Mouse (Mus musculus): Measurements from ENCODE around the gene Uncx. TPM values are rescaled to one million over a fixed set of nuclear protein-coding genes. Genes with fewer than 3 reads are reported as not detected.

The Uncx gene
- polyA plus RNA-seq, 1 experiment from 2014 or later = 43.3 TPM

- WGBS = 2% methylated on average over 6 of the region's 6 CpGs
- no peak for ATAC-seq (ENCODE audit: low read depth)
- H3K27ac ChIP-seq (replicated peaks) = no peak overlapping the region
Observed at GRCm38 (mm10) chr5:139556116-139556678, 12.9 kb downstream of the Uncx start.

GRCm38 (mm10) chr5:139557079-139557478 is 13.8 kb downstream of the Uncx start:
- Histone ChIP-seq H3K27me3 (peaks cover 94% of the 10 kb centered on the region), H3K9me3 (no peaks in the 10 kb centered on the region), H3K4me2 (peak overlapping the region; percentile 40; the same call in 1 of the 2 replicates), H3K4me3 (no peak overlapping the region), H3K27ac (replicated peaks) (peak overlapping the region; percentile 33; the same call in 1 of the 2 replicates), H3K4me1 (replicated peaks) (peaks cover 80% of the 10 kb centered on the region), H3K36me3 (no peaks in the 10 kb centered on the region), H3K9ac (no peak overlapping the region)
- WGBS = 6% methylated on average over 10 of the region's 10 CpGs
- ATAC-seq (ENCODE audit: low read depth) = no peak

More at GRCm38 (mm10) chr5:139556116-139556678, 12.9 kb downstream of the Uncx start:
- H3K9ac ChIP-seq = no peak overlapping the region
- peaks cover 91% of the 10 kb centered on the region for H3K27me3 ChIP-seq
- H3K36me3 ChIP-seq = no peaks in the 10 kb centered on the region
- H3K4me2 ChIP-seq = no peak overlapping the region
- H3K9me3 ChIP-seq = no peaks in the 10 kb centered on the region
- H3K4me3 ChIP-seq = no peak overlapping the region
- peaks cover 89% of the 10 kb centered on the region for H3K4me1 ChIP-seq (replicated peaks)

- Histone ChIP-seq H3K9ac (0 out of 2 replicates have a peak overlapping the region, but pooled peaks have one; percentile 34), H3K27me3 (peaks cover 94% of the 10 kb centered on the region), H3K4me1 (replicated peaks) (peaks cover 73% of the 10 kb centered on the region), H3K36me3 (no peaks in the 10 kb centered on the region), H3K4me3 (0 out of 2 replicates have a peak overlapping the region, but pooled peaks have one; percentile 9), H3K27ac (replicated peaks) (peak overlapping the region; percentile 64), H3K4me2 (peak overlapping the region; percentile 40), H3K9me3 (no peaks in the 10 kb centered on the region)
- 1% methylated on average over 43 of the region's 43 CpGs for WGBS
- ATAC-seq (ENCODE audit: low read depth) = peak; percentile 41; the same call in 1 of the 2 replicates
Observed at GRCm38 (mm10) chr5:139557531-139558467, 14.5 kb downstream of the Uncx start.

GRCm38 (mm10) chr5:139558468-139558804 is 15.1 kb downstream of the Uncx start:
- WGBS = 2% methylated on average over 16 of the region's 16 CpGs
- peaks cover 67% of the 10 kb centered on the region for H3K4me1 ChIP-seq (replicated peaks)
- H3K36me3 ChIP-seq = no peaks in the 10 kb centered on the region
- peak overlapping the region; percentile 64 for H3K27ac ChIP-seq (replicated peaks)
- 0 out of 2 replicates have a peak overlapping the region, but pooled peaks have one; percentile 34 for H3K9ac ChIP-seq
- 0 out of 2 replicates have a peak overlapping the region, but pooled peaks have one; percentile 9 for H3K4me3 ChIP-seq
- peak overlapping the region; percentile 40 for H3K4me2 ChIP-seq
- peak; percentile 78; the same call in 1 of the 2 replicates for ATAC-seq (ENCODE audit: low read depth)
- H3K9me3 ChIP-seq = no peaks in the 10 kb centered on the region
- H3K27me3 ChIP-seq = peaks cover 94% of the 10 kb centered on the region

- ATAC-seq (ENCODE audit: low read depth) = peak; percentile 43; the same call in 1 of the 2 replicates
- H3K9ac ChIP-seq = 0 out of 2 replicates have a peak overlapping the region, but pooled peaks have one; percentile 35
- H3K4me3 ChIP-seq = no peak overlapping the region
- no peaks in the 10 kb centered on the region for H3K9me3 ChIP-seq
- H3K27me3 ChIP-seq = peaks cover 93% of the 10 kb centered on the region
- WGBS = 3% methylated on average over 12 of the region's 12 CpGs
- peak overlapping the region; percentile 82 for H3K27ac ChIP-seq (replicated peaks)
- no peaks in the 10 kb centered on the region for H3K36me3 ChIP-seq
- H3K4me1 ChIP-seq (replicated peaks) = peaks cover 60% of the 10 kb centered on the region
- H3K4me2 ChIP-seq = peak overlapping the region; percentile 15
Observed at GRCm38 (mm10) chr5:139558917-139559660, 15.8 kb downstream of the Uncx start.

GRCm38 (mm10) chr5:139559782-139560181 is 16.5 kb downstream of the Uncx start:
- 40% methylated on average over 7 of the region's 7 CpGs for WGBS
- ATAC-seq (ENCODE audit: low read depth) = no peak
- Histone ChIP-seq H3K36me3 (no peaks in the 10 kb centered on the region), H3K27me3 (peaks cover 94% of the 10 kb centered on the region), H3K4me3 (no peak overlapping the region), H3K4me2 (no peak overlapping the region), H3K27ac (replicated peaks) (peak overlapping the region; percentile 82), H3K9me3 (no peaks in the 10 kb centered on the region), H3K4me1 (replicated peaks) (peaks cover 55% of the 10 kb centered on the region), H3K9ac (no peak overlapping the region)

- Histone ChIP-seq H3K4me1 (replicated peaks) (peaks cover 47% of the 10 kb centered on the region), H3K9me3 (no peaks in the 10 kb centered on the region), H3K27ac (replicated peaks) (no peak overlapping the region), H3K36me3 (no peaks in the 10 kb centered on the region), H3K27me3 (peaks cover 93% of the 10 kb centered on the region), H3K9ac (no peak overlapping the region), H3K4me3 (no peak overlapping the region), H3K4me2 (no peak overlapping the region)
- 71% methylated on average over 4 of the region's 4 CpGs for WGBS
- no peak for ATAC-seq (ENCODE audit: low read depth)
Observed at GRCm38 (mm10) chr5:139561363-139562001, 18.2 kb downstream of the Uncx start.

- H3K4me2 ChIP-seq = no peak overlapping the region
- H3K27me3 ChIP-seq = peaks cover 74% of the 10 kb centered on the region
- no peak overlapping the region for H3K4me3 ChIP-seq
- 54% methylated on average over 2 of the region's 2 CpGs for WGBS
- no peak overlapping the region for H3K27ac ChIP-seq (replicated peaks)
- no peak for ATAC-seq (ENCODE audit: low read depth)
- H3K36me3 ChIP-seq = no peaks in the 10 kb centered on the region
- no peaks in the 10 kb centered on the region for H3K9me3 ChIP-seq
- peaks cover 25% of the 10 kb centered on the region for H3K4me1 ChIP-seq (replicated peaks)
- H3K9ac ChIP-seq = no peak overlapping the region
Observed at GRCm38 (mm10) chr5:139564663-139565062, 21.4 kb downstream of the Uncx start.

GRCm38 (mm10) chr5:139565462-139565861 is 22.2 kb downstream of the Uncx start:
- Histone ChIP-seq H3K9me3 (no peaks in the 10 kb centered on the region), H3K36me3 (no peaks in the 10 kb centered on the region), H3K4me3 (no peak overlapping the region), H3K27ac (replicated peaks) (no peak overlapping the region), H3K9ac (no peak overlapping the region), H3K4me2 (no peak overlapping the region), H3K4me1 (replicated peaks) (peaks cover 17% of the 10 kb centered on the region), H3K27me3 (peaks cover 74% of the 10 kb centered on the region)
- WGBS = 46% methylated on average over 4 of the region's 4 CpGs
- ATAC-seq (ENCODE audit: low read depth) = no peak

GRCm38 (mm10) chr5:139566640-139567399 is 23.5 kb downstream of the Uncx start:
- ATAC-seq (ENCODE audit: low read depth) = no peak
- no peaks in the 10 kb centered on the region for H3K9me3 ChIP-seq
- no peak overlapping the region for H3K4me3 ChIP-seq
- 81% methylated on average over 6 of the region's 6 CpGs for WGBS
- H3K4me2 ChIP-seq = no peak overlapping the region
- peaks cover 17% of the 10 kb centered on the region for H3K4me1 ChIP-seq (replicated peaks)
- H3K9ac ChIP-seq = no peak overlapping the region
- no peak overlapping the region for H3K27ac ChIP-seq (replicated peaks)
- H3K27me3 ChIP-seq = peaks cover 63% of the 10 kb centered on the region
- H3K36me3 ChIP-seq = no peaks in the 10 kb centered on the region

GRCm38 (mm10) chr5:139568079-139568478 is 24.8 kb downstream of the Uncx start:
- Histone ChIP-seq H3K4me3 (no peak overlapping the region), H3K9ac (no peak overlapping the region), H3K4me2 (no peak overlapping the region), H3K4me1 (replicated peaks) (peaks cover 28% of the 10 kb centered on the region), H3K9me3 (no peaks in the 10 kb centered on the region), H3K27me3 (peaks cover 54% of the 10 kb centered on the region), H3K27ac (replicated peaks) (peak overlapping the region; percentile 70), H3K36me3 (no peaks in the 10 kb centered on the region)
- ATAC-seq (ENCODE audit: low read depth) = peak; percentile 57; the same call in 1 of the 2 replicates
- WGBS = 17% methylated on average over 2 of the region's 2 CpGs

Data from neural tube, embryonic 13.5 days (tissue).